Mouse (Mus musculus) cerebellum, adult 9-10 months (tissue): ENCODE data around the gene Cd70.

ENCODE experiments used
- DNase-seq: peaks from one replicate; pipeline ENCODE4 v3.0.0; 2022

The Cd70 gene

GRCm38 (mm10) chr17:57148994-57149803, at the start of gene Cd70:
Gene Cd70, minus strand, starts transcription at chr17:57149777.
- peak; percentile 20 for DNase-seq

- DNase-seq = no peak
These were observed 48.7 kb upstream of the Cd70 start for GRCm38 (mm10) chr17:57198252-57198651.

DNA sequence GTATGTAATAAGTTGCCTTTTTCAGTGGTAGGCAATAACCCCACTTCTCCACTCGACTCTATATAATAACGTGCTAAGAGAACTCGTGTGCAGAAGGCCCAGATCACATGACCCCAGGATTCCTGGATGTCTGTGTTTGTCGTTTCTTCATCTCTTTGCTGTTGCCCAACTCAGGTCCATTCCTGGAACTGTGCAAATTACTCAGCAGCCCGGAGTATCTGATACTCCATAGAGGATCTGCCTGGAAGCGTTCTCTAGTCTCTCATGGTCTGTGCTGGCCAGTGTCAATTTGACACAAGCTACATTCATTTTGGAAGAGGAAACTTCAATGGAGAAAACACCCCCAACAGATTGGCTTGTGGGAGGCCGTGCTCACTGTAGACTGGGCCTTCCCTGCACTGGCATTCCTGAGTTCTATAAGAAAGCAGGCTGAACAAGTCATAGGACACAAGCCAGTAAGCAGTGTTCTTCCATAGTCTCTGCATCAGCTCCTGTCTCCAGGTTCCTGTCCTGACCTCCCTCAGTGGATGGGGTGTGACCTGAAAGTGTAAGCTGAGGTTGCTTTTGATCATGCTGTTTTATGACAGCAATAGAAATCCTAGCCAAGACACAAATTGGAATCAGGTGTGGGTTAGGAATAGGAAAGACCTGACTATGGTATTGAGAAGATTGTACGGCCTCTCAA, 45.9 kb upstream of the Cd70 start:
- no peak for DNase-seq

DNA sequence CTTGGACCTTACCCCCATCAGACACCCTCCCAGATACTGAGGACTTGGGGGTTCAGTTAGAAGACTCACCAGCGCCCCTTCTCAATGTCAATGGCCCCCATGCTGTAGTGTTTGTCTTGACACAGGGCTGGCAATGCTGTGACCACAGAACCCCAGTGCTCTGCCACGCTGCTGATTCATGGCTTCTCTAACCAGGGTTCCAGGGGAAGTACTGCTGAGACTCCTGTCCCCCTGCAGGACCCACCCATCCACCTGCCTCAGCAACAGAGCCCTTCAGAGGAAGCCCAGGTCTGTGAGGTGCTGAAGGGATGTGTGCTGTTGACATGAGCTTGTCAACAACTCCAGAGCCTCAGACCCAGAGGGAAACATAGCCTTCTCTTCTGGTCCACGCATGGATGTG, 45.2 kb upstream of the Cd70 start:
- no peak for DNase-seq

DNA sequence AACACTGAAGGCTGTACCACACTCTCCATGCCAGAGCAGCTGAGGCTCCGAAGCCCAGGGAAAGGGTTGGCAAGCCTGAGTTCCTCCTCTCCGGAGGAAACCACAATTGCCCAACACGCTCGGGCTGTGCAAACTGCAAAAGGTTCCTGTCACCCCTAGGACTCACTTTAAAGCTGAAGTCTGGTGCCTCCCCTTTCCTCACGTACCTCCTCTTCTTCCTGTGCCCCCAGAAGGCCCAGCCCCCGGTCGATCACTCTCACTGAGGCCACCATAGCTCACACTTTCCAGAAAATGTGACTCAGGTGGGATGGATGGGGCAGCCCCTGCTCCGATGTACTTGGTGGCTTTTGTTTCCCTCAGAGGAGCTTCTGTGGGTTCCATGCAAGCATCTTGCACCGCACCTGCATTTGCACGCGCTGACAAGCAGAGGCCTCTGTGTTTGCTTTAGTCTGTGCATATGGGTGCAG, 44.5 kb upstream of the Cd70 start, which contains the start of gene Tnfsf14:
TSS of gene Tnfsf14 (minus strand) at position 137 of the 467 bp plus-strand sequence.
- DNase-seq = no peak

- no peak for DNase-seq
These were observed 39.1 kb upstream of the Cd70 start for GRCm38 (mm10) chr17:57188510-57189192.

DNA sequence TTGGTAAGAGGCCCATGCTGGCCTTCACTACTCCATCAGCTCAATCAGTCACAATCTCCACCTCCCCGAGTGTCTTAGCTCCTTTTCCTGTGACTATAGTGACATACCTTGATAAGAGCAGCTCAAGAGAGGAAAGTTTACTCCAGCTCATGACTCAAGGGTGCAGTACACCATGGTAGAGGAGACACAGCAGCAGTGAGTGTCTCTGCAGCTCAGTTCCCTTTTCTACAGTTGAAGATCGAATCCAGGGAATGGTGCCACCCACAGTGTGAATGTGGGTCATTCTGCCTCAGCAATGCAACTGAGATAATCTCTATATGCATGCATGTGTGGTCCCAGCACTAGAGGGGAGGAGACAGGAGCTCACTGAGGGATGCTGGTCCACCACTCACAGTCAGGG, 36.1 kb upstream of the Cd70 start:
- DNase-seq = no peak

DNA sequence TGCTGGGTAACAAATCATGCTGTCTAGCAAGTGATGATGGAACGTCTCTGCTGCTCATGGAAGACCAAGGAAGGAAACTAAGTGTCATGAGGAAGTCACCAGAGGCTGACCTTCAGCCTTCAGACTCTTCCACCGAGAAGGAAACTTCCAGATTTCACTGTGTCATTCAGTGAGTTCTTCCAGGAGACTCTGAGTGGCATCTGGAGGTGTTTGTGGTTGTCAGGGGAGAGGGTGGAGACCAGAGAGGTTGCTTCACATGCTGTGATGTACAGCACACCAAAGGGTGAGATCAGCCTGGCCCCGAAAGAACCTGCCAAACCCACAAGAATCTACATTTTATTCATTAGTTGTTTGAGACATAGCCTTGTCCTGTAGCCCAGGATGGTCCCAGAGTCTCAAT, 33.3 kb upstream of the Cd70 start:
- no peak for DNase-seq

DNA sequence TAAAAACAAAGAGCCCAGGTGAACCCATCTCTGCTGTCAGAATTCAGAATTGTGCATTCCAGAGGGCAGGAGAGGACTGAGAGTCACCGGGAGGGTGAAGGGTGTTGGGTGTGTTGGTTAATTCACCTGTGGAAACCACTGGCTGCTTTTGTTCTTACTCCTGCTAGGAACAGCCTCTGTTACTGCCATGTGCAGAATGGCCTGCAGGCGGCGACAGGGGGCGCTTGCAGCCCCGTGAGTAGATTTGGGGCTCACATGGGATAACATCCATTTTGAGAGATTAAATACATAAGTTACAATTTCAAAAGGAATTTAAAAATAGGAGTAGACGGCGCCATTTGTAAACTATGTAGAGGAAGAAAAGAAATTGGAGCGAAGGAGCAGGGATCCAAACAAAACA, 30.8 kb upstream of the Cd70 start:
- no peak for DNase-seq

DNA sequence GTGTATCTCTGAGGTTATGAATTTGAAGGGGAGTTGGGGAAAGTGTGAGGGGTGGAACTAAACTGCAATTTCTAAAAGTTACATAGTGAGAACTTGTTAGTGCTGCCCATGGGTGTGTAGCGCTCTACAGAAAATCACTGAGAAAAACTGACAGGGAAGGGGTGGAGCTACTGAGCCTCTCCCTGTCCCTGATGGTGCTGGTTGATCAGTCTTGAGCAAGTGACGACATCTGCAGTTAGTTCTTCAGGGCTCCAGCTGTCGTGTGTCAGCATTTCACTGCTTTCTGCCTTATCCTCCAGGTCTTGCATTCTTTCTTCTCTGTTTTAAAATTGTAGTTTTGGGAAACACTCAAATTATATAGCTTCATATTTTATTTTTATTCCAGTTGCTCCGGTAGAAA, 23.8 kb upstream of the Cd70 start:
- no peak for DNase-seq

GRCm38 (mm10) chr17:57172378-57172777, 22.8 kb upstream of the Cd70 start:
- no peak for DNase-seq

DNA sequence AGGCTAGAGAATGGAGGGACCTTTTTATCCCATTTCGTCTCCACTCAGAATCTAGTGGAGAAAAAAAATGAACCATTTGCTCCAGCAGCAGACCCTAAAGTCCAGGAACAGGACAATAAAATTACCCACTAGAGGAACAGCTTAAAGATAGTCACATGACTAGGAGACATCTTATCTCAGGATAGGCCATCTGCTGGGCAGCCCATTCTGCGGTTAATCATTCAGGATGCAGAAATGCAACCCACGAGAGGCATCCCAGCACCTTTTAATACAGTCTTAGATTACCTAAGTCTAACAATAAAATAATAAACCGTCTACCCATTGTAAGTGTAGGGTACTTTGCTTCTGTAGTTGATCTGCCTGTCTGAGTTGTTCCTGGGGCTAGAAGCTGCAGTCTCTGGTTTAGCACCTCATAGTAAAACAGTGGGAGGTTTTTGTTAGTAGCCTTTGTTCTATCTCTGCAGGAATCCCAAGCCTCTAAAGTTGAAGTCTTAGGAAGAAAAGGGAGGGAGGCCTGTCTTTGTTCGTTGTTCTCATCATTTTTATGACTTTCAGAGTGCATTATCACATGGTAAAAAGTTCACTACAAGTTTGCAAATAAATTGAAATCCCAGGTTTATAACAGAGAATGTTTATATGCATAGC, 21.2 kb upstream of the Cd70 start:
- no peak for DNase-seq

DNA sequence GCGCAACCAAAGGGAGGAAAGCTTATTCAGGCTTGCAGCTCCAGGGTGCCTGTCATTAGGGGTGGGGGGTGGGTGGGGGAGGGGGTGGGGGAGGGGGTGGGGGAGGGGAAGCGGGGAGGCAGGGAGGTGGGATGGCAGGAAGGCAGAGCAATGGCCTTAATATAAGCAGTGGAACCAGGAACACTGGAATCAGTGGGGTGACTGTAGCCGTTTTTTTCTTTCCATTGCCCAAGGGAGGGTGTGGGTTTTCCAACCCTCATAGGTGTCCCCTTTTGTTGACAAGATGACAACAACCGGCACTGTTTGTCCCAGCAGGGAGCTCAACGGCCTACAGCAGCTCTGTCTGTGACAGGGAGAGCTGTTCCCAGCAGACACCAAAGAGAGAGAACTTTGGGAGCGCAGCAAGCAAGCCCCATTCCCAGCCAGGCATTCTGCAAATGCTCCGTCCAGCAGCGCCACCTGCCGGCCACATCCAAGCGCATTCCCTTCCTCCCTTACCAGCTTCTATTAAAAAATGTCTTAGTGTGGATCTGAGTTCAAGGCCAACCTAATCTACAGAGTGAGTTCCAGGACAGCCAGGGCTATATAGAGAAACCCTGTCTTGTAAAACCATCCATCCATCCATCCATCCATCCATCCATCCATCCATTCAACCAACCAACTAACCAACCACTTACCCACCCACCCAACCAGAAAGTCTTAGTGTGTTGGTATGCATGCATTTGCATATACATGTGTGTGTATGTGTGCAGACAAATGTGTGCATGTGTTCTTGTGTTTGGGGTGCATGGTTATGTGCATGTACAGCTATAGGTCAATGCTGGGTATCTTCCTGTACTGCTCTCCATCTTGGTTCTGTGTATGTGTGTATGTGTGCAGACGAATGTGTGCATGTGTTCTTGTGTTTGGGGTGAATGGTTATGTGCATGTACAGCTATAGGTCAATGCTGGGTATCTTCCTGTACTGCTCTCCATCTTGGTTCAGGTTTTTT, 17.5 kb upstream of the Cd70 start:
- DNase-seq = peak; percentile 87

GRCm38 (mm10) chr17:57153787-57154186, 4.2 kb upstream of the Cd70 start:
- DNase-seq = no peak

- no peak for DNase-seq
These were observed 3.4 kb upstream of the Cd70 start for GRCm38 (mm10) chr17:57153006-57153405.

- no peak for DNase-seq
These were observed 1.2 kb downstream of the Cd70 start for GRCm38 (mm10) chr17:57148343-57148742.

DNA sequence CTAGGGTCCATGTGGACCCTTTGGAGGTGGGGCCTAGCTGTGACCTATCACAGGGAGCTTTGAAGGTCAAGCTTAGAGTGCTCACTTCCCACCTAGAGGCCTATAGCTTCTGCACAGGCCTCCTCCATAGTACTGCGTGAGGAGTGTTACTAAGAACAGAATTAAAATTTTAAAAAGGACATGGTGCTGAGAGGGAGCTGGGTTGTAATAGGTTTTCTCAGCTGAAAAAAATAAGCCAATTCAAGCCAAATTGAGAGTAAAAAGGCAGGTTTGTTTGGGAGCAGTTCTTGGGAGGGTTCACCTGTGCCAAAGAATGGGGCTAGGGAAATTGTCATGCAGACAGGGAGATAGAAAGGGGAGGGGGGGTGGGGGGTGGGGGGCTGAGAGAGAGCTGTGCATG, 4.5 kb downstream of the Cd70 start:
- DNase-seq = no peak

GRCm38 (mm10) chr17:57143704-57144103, 5.9 kb downstream of the Cd70 start:
- no peak for DNase-seq

- DNase-seq = no peak
These were observed 9.9 kb downstream of the Cd70 start for GRCm38 (mm10) chr17:57139708-57140107.

GRCm38 (mm10) chr17:57138676-57139075, 10.9 kb downstream of the Cd70 start:
- DNase-seq = no peak

DNA sequence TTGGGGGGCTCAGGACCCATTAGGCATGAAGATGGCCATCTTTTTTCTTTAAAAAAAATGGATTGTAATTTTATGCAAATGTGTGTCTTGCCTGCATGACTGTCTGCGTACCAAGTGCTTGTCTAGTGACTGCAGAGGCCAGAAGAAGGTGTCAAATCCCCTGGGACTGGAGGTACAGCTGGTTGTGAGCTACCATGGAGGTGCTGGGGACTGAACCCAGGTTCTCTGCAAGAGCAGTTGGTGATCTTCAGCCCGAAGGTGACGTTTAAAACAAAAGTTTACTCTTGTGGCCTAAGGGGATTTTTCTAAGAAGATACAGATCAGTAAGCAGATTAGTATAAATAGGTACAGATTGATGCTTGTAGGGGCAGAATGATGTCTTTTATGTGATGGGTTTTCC, 13.9 kb downstream of the Cd70 start:
- no peak for DNase-seq

GRCm38 (mm10) chr17:57134693-57135092, 14.9 kb downstream of the Cd70 start:
- no peak for DNase-seq
